Mouse (Mus musculus): ENCODE results near the gene 4931428F04Rik. TPM values are rescaled to one million over a fixed set of nuclear protein-coding genes. Genes with fewer than 3 reads are reported as not detected.
"Not testable (repeated sequence)": the region's sequence is repeated elsewhere in the genome, so short reads cannot be mapped to it uniquely, and the experiment has no call there.

Gene 4931428F04Rik
- total RNA-seq, 2 experiments from 2014 or later = 2.8 to 6.3 TPM

DNA sequence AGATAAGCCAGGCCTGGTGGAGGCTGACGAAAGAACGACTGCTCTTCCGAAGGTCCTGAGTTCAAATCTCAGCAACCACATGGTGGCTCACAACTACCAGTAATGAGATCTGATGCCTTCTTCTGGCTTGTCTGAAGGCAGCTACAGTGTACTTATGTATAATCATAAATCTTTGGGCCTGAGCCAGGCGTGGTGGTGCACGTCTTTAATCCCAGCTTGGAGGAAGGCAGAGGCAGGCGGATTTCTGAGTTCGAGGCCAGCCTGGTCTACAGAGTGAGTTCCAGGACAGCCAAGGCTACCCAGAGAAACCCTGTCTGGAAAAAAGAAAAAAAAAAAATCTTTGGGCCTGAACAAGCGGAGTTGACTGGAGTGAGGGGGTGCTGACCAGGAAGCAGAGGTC lies 1.7 kb upstream of the 4931428F04Rik start:
- DNase-seq = not testable (repeated sequence)
- intact Hi-C loops (cut with DNase I) = loop anchor here (2.0 kb wide), 1 partner anchor 171 kb away; no protein-coding TSS in a partner anchor

GRCm38 (mm10) chr8:105290554-105291314 lies 1.1 kb upstream of the 4931428F04Rik start:
- peak; percentile 92 to 98 for DNase-seq
- intact Hi-C loops (cut with DNase I) = loop anchor here (2.0 kb wide), 1 partner anchor 170 kb away; no protein-coding TSS in a partner anchor

DNA sequence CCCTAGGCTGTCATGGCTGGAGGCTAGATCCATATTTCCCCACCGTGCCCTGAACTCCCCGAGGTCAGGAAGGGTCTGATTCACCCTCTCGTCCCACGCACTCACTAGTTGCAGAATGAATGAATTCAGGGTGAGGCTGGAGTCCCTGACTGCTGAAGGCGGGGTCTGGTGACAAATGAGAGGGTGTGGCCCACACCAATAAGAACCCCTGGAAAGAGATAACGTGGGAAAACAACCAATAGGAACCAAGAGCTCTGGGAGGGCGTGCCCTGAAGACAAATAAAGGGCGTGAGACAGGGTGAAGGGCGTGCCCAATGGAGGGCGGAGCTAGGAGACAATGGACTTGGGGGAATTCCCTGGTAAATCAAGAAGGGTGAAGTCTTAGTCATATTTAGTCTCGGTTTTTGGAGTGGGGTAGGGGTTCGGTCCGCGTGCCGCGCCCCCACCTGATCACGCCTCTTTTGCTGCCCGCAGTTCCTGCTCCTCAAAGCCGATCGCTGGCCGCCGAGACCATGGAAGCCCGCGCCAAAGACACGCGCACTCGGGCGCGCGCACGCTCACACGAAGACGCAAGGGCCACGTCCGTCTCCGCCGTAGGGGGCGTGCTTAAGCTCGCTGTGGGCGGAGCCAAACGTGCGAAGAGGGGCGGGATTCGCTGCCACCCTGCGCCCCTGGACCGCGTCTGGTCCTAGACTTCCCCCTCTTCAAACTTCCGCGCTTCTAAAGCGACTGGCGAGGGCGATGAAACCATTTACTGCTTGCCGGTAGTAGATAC lies 519 bp downstream of the 4931428F04Rik start:
- intact Hi-C loops (cut with DNase I) = loop anchor here (2.0 to 5.0 kb wide), 2 partner anchors 20 to 632 kb away; partner anchors contain the start of gene Hsf4

GRCm38 (mm10) chr8:105288231-105288630 lies 1.4 kb downstream of the 4931428F04Rik start:
- DNase-seq = no peak
- intact Hi-C loops (cut with DNase I) = loop anchor here (2.0 to 5.0 kb wide), 2 partner anchors 19 to 631 kb away; partner anchors contain the start of gene Hsf4

More for the DNA sequence above, 519 bp downstream of the 4931428F04Rik start:
- peak; percentile 93 to 96 for DNase-seq

GRCm38 (mm10) chr8:105286907-105287306 lies 2.8 kb downstream of the 4931428F04Rik start:
- intact Hi-C loops (cut with DNase I) = loop anchor here (5.0 kb wide), 1 partner anchor 630 kb away; no protein-coding TSS in a partner anchor
- no peak for DNase-seq

DNA sequence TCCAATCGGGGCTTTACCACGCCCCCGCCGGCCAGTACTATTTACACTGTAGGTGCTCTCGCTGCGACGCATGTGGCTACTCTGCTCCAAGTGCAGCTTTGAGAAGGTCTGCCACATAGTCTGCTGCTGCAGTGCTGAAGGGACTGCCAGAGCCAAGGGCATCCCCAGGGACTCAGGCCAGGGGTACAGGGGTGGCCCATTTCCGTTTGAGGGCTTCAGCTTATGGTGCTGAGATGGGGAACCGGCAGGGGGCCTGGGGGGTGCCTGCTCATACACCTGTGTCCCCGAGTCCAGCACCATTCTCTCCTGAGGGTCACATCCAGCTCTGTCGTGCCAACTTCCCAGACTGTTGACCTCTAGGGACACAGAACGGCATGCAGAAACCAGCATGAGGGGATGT lies 4.2 kb downstream of the 4931428F04Rik start:
- intact Hi-C loops (cut with DNase I) = loop anchor here (5.0 kb wide), 1 partner anchor 628 kb away; no protein-coding TSS in a partner anchor

DNA sequence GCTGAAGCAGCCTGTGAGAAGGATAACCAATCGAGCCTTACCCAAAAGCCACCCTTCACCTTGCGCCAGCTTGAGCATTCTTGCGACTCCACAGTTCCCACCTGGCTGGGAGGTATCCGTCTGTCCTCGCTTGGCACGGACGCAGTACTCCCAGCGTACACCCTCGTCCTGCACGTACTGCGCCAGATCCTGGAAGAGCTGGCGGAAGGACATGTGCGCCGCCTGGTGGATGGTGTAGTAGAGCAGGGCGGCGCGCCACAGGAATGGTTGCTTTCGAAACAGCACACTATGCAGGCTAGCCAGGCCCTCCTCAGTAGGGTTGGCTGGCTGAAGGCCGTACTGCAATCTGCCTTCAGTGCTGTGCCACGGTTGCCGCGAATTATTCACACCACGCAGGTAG lies 6.6 kb downstream of the 4931428F04Rik start:
- intact Hi-C loops (cut with DNase I) = loop anchor here (1.0 kb wide), 1 partner anchor 29 kb away; no protein-coding TSS in a partner anchor
- peak in 1 of 2 experiments; percentile 57 for DNase-seq

More for the DNA sequence above, 4.2 kb downstream of the 4931428F04Rik start:
- no peak for DNase-seq

GRCm38 (mm10) chr8:105282239-105282638 lies 7.4 kb downstream of the 4931428F04Rik start:
- no peak for DNase-seq
- intact Hi-C loops (cut with DNase I) = no loop called here

DNA sequence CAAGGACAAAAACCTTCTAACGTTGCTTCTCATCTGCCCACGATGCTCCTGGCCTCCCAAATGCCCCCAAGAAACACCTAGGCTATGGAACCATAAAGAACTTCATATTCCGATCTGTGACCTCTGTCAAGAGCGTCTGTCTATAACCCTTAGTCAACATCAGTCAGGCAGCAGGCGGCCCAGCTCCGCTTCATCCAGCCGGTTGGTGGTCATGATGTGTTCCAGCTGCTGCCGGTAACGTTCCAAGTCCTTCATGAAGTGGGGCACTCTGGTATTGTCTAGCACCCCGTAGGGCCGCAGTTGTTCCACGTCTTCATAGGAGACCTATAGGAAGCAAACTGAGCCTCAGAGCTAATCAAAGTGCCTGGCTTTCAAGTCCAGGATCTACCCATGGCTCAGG lies 7.8 kb downstream of the 4931428F04Rik start:
- intact Hi-C loops (cut with DNase I) = no loop called here
- no peak for DNase-seq

GRCm38 (mm10) chr8:105280567-105280966 lies 9.1 kb downstream of the 4931428F04Rik start:
- intact Hi-C loops (cut with DNase I) = no loop called here
- DNase-seq = no peak

DNA sequence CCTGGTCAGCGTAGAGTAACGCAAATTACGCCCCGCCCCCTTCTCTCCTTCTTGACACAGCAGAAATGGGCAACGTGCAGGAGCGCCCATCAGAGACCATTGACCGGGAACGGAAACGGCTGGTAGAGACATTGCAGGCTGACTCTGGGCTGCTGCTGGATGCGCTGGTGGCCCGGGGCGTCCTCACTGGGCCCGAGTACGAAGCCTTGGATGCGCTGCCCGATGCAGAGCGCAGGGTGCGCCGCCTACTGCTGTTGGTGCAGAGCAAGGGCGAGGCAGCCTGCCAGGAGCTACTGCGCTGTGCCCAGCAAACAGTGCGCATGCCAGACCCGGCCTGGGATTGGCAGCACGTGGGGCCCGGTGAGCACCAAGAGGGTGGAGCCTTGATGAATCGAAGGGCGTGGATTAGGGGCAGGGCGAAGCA lies 10.7 kb downstream of the 4931428F04Rik start:
- peak; percentile 86 to 93 for DNase-seq
- intact Hi-C loops (cut with DNase I) = no loop called here

DNA sequence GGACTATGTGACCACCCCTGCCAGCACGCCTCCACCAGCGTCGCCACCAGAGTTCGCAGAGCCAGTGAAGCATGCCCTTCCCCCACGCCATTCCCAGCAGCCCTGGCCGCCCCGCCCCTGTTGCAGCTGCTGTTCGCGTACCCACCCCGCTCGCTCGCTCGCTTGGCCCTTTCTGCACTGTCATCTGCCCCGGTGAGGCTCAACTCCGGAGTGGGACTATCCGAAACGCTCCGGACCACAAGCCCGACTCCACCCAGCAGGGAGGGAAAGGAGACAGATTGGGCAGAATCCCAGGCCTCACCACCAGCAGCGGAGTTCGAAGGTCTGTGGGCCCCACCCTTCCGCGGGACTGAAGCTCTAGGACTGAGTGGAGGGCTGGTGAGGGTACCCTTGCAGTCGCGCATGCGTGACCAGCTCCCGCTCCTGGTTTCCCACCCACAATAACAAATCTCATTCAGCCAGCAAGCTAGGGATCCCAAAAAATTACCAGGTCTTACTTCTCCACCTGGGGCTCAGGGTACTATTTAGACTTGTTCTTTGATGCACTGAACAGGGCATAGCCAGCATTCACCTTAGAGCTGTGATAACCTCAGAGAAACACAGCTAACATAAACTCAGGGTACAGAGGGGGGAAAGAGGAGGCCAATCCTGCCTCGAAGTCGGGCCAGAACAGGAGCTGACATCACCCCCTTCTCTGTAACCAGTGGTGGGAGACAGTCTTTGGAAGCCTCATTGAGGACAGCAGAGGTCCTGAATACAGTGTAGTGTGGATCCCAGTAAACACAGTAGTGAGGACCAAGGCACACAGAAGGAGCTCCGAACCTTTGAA lies 13.2 kb downstream of the 4931428F04Rik start:
- intact Hi-C loops (cut with DNase I) = no loop called here
- peak; percentile 70 to 76 for DNase-seq

GRCm38 (mm10) chr8:105275840-105276239 lies 13.8 kb downstream of the 4931428F04Rik start, which contains the start of gene Nol3:
Gene Nol3 (plus strand): TSS chr8:105276140.
- DNase-seq = no peak
- intact Hi-C loops (cut with DNase I) = no loop called here

DNA sequence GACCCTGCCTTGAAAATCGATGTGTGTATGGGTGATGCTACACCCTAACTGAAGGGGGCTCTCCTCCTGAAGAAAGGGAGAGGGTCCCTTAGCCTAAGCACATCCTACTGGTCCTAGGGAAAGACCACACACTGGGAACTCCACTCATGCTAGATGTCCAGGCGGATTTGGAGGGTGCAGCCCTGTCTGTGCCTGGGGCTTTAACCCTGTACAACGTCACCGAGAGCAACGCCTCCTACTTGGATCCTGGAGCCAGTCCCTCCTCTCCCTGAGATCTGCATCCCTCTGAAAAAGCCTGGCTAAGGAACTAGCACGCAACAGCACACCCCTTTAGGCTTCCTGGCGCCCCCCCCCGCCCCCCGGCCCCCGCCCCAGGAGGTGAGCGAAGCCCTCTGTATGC lies 14.3 kb downstream of the 4931428F04Rik start:
- intact Hi-C loops (cut with DNase I) = no loop called here
- peak in 1 of 2 experiments; percentile 13 for DNase-seq

- intact Hi-C loops (cut with DNase I) = no loop called here
- no peak for DNase-seq
Observed at GRCm38 (mm10) chr8:105270916-105271186, 18.8 kb downstream of the 4931428F04Rik start.

DNA sequence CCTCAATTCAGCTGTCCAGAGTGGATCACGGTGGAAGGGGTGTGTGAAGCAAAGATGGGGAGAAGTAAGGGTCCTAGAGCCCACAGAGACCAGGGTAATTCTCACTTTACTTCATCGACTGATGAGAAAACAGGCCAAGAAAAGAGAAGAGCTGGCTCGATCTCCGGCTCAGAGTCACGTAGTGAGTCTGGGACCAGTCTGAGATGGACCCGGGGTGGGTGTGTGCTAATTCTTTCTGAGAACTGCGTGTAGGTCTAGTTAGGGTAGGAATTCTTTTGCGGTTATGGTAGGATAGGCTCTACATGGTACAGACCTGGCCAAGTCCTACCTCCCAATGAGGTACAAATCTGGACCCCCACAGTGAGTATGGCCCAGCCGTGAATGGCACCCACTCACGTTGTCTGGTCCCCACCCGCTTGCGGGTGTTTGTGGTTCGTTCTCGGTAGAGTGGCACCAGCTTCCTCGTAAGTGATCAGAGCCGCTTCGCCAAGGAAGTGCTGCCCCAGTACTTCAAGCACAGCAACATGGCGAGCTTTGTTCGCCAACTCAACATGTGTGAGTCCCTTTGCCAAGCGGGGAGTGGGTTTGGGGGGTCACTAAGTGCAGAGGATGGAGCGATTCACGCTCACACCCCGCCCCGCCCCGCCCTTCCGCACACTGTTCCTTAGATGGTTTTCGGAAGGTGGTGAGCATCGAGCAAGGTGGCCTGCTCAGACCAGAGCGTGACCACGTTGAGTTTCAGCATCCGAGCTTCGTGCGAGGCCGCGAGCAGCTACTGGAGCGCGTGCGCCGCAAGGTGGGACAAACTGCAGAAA lies 19.4 kb downstream of the 4931428F04Rik start:
- DNase-seq = no peak
- intact Hi-C loops (cut with DNase I) = no loop called here

DNA sequence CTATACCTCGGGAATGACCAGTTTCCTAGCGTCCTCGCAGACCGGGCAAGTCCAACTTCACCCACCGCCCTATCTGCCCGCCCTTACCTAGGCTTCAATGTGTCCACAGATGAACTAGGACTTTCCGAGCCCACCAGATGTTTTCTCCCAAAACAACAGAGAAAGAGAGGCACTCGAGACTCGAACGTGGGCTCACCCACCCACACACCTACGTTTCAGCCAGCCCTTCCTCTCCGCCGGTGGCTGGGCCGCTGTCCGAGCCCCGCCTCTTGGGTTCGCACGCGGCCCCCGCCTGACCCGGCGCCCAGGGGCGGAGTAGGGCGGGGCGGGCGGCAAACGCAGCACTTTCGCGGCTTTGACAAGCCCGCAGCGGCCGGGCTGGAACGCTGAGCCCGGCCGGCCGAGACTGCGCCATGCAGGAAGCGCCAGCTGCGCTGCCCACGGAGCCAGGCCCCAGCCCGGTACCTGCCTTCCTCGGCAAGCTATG lies 20.2 kb downstream of the 4931428F04Rik start, which contains the start of gene Hsf4:
Hsf4 (plus strand) TSS at position 341 of the 487 bp plus-strand sequence.
- intact Hi-C loops (cut with DNase I) = loop anchor here (2.0 kb wide), 1 partner anchor 19 kb away; the partner anchor contains the start of gene 4931428F04Rik
- peak; percentile 69 to 74 for DNase-seq

DNA sequence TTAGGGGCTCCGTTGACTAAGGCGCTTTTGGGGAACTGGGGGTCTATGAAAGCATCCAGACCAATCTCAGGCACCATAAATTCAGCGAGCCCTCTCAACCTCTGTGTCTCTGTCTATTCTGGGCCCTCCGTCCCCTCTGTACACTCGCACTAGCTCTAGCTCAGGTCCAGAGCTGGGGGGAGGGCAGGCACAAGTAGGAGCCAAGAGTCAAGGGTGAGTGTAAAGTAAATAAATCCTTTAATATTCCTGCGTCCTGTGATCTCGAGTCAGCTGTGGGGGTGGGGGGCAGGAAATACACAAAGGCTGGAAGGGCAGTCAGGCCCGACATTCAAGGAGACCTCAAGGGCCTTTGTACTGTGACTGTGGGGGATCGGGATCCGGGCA lies 20.6 kb downstream of the 4931428F04Rik start:
- intact Hi-C loops (cut with DNase I) = loop anchor here (2.0 kb wide), 1 partner anchor 20 kb away; the partner anchor contains the start of gene 4931428F04Rik
- peak in 1 of 2 experiments; percentile 41 for DNase-seq

All from heart, postnatal 10 days (tissue).